Mouse (Mus musculus) embryonic facial prominence, embryonic 14.5 days (tissue): Measurements from ENCODE around the gene Tfpi. TPM values are rescaled to one million over a fixed set of nuclear protein-coding genes. Genes with fewer than 3 reads are reported as not detected.
A peak's percentile ranks its signal among the peaks of the same experiment; 100 is the strongest.

Source experiments
- ATAC-seq: fragments of 200-750 bp; cut with Nextera tagmentation; 2 replicates; pipeline ENCODE4 v1.8.0; 2017; ENCODE audit warnings: low read depth, moderate number of reproducible peaks, moderate TSS enrichment
- DNase-seq: peaks from one replicate; pipeline ENCODE4 v3.0.0-alpha.2; 2015; ENCODE audit warnings: low spot score
- H3K27ac ChIP-seq: fragments of 300-500 bp; sonication (generic); replicated peaks from 2 replicates; pipeline ENCODE4 v1.5.1; 2014; ENCODE audit warnings: low read depth, mild to moderate bottlenecking, low read length, moderate library complexity
- H3K27me3 ChIP-seq: fragments of 300-500 bp; sonication (generic); replicated peaks from 2 replicates; pipeline ENCODE4 v1.6.1; 2014; ENCODE audit warnings: low read length; ENCODE audit not compliant: control insufficient read depth, insufficient read depth
- H3K36me3 ChIP-seq: fragments of 300-500 bp; sonication (generic); 2 replicates; pipeline ENCODE4 v1.6.1; 2014; ENCODE audit warnings: low read length, mixed read lengths; ENCODE audit not compliant: control insufficient read depth, insufficient read depth
- H3K4me1 ChIP-seq: fragments of 300-500 bp; sonication (generic); 2 replicates; pipeline ENCODE4 v1.6.1; 2014; ENCODE audit warnings: antibody characterized with exemption, low read length; ENCODE audit not compliant: control insufficient read depth, insufficient read depth
- H3K4me2 ChIP-seq: fragments of 300-500 bp; sonication (generic); 2 replicates; pipeline ENCODE4 v1.6.1; 2014; ENCODE audit warnings: low read depth, mild to moderate bottlenecking, low read length, moderate library complexity, mixed read lengths
- H3K4me3 ChIP-seq: fragments of 300-500 bp; sonication (generic); 2 replicates; pipeline ENCODE4 v1.5.1; 2014; ENCODE audit warnings: low read depth, mild to moderate bottlenecking, low read length
- H3K9ac ChIP-seq: fragments of 300-500 bp; sonication (generic); 2 replicates; pipeline ENCODE4 v1.6.1; 2014; ENCODE audit warnings: low read depth, mild to moderate bottlenecking, low read length, moderate library complexity, mixed read lengths
- H3K9me3 ChIP-seq: fragments of 300-500 bp; sonication (generic); 2 replicates; pipeline ENCODE4 v1.6.1; 2016; ENCODE audit warnings: low read length; ENCODE audit not compliant: control insufficient read depth
- WGBS: fragments of 180-500 bp; shearing (Covaris S2); extraction: QIAGEN DNeasy Blood & Tissue Kit; methylation state at CpG from one replicate; pipeline ENCODE4 v1.1.7; 2014; 5-methylcytosine and 5-hydroxymethylcytosine counted together
- polyA plus RNA-seq: library from polyadenylated mRNA; unstranded; fragments of >200 nt; fragmentation: Nextera tagmentation; extraction: Ambion mirVana; gene quantifications from 2 replicates; pipeline ENCODE4 v1.2.1, GENCODE M21; 2014

The Tfpi gene
- polyA plus RNA-seq, 1 experiment from 2014 or later, result 44.5 TPM

DNA sequence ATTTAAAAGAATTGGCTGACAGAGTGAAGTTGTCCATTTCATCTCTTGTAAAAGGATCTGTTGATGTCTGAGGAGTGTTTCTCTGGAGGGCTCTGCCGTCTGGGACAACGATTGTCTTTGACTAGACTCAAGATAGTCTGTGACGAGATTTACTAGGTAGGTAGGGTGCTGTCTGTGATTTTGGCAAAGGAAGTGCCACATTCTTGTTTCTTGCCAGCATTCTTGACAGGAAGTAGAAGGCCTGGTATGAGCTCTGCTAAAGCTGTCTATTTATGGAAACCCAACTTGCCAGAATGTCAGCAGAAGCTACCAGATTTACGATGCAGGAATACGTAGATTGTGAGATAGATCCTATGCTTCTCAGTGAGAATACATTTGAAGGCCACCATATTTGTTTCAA is 34.6 kb downstream of the Tfpi start:
- Histone ChIP-seq H3K4me1 (no peaks in the 10 kb centered on the region), H3K27me3 (no peaks in the 10 kb centered on the region), H3K4me3 (no peak overlapping the region), H3K9me3 (no peaks in the 10 kb centered on the region), H3K4me2 (no peak overlapping the region), H3K27ac (no peak overlapping the region), H3K9ac (no peak overlapping the region), H3K36me3 (no peaks in the 10 kb centered on the region)
- WGBS, result 78% methylated on average over 5 of the region's 5 CpGs
- DNase-seq (no peak), ATAC-seq (no peak)

DNA sequence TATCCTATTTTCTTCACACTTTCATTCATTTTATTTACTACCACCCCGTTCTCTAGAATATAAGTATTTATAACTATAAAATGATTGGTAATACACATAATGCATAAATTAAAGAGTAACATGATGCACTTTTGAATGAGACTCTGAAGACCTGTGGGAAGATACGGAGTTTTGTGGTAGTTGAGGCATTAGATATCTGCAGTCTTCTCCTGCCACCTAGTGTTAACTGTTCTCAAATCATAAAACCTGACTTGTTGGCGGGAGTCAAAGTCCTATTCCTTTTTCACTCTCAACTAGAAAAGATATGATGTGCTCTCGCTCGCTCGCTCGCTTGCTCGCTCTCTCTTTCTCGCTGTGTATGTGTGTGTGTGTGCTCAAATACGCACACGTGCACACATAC is 46.9 kb downstream of the Tfpi start:
- Histone ChIP-seq H3K27ac (no peak overlapping the region), H3K4me3 (no peak overlapping the region), H3K4me1 (peaks cover 3% of the 10 kb centered on the region; the same call in 1 of the 2 replicates), H3K27me3 (no peaks in the 10 kb centered on the region), H3K4me2 (no peak overlapping the region), H3K9me3 (no peaks in the 10 kb centered on the region), H3K36me3 (no peaks in the 10 kb centered on the region), H3K9ac (no peak overlapping the region)
- DNase-seq (peak; percentile 86), ATAC-seq (no peak; the same call in 1 of the 2 replicates)
- WGBS, result 46% methylated on average over 11 of the region's 11 CpGs

GRCm38 (mm10) chr2:84428836-84429235 is 47.7 kb downstream of the Tfpi start:
- ATAC-seq (no peak), DNase-seq (peak; percentile 48)
- H3K4me3 ChIP-seq, result no peak overlapping the region
- H3K4me1 ChIP-seq, result peaks cover 8% of the 10 kb centered on the region; the same call in 1 of the 2 replicates
- no peaks in the 10 kb centered on the region for H3K27me3 ChIP-seq
- no peaks in the 10 kb centered on the region for H3K36me3 ChIP-seq
- no peaks in the 10 kb centered on the region for H3K9me3 ChIP-seq
- H3K27ac ChIP-seq, result no peak overlapping the region
- H3K9ac ChIP-seq, result no peak overlapping the region
- H3K4me2 ChIP-seq, result no peak overlapping the region
- WGBS, result 30% methylated on average over 3 of the region's 3 CpGs

- Histone ChIP-seq H3K27me3 (no peaks in the 10 kb centered on the region), H3K9ac (no peak overlapping the region), H3K4me2 (no peak overlapping the region), H3K4me3 (no peak overlapping the region), H3K36me3 (no peaks in the 10 kb centered on the region), H3K9me3 (no peaks in the 10 kb centered on the region), H3K27ac (no peak overlapping the region), H3K4me1 (peaks cover 8% of the 10 kb centered on the region; the same call in 1 of the 2 replicates)
- 82% methylated on average over 4 of the region's 4 CpGs for WGBS
- ATAC-seq, result no peak
- no peak for DNase-seq
Observed at GRCm38 (mm10) chr2:84426531-84426930, 50.0 kb downstream of the Tfpi start.

GRCm38 (mm10) chr2:84425138-84425537 is 51.4 kb downstream of the Tfpi start, which contains the start of gene Calcrl:
TSS of gene Calcrl (minus strand) at chr2:84425411.
- under 1% methylated on average over 10 of the region's 10 CpGs for WGBS
- H3K9ac ChIP-seq, result peak within 1 kb of the TSS; percentile 51
- ATAC-seq, result peak; percentile 94

GRCm38 (mm10) chr2:84416501-84416900 is 60.1 kb downstream of the Tfpi start:
- H3K36me3 ChIP-seq, result no peaks in the 10 kb centered on the region
- H3K27me3 ChIP-seq, result no peaks in the 10 kb centered on the region
- ATAC-seq, result no peak
- H3K9ac ChIP-seq, result no peak overlapping the region
- H3K4me1 ChIP-seq, result no peaks in the 10 kb centered on the region
- DNase-seq, result no peak
- H3K9me3 ChIP-seq, result no peaks in the 10 kb centered on the region
- H3K27ac ChIP-seq, result no peak overlapping the region
- H3K4me3 ChIP-seq, result no peak overlapping the region
- 81% methylated on average over 4 of the region's 4 CpGs for WGBS
- H3K4me2 ChIP-seq, result no peak overlapping the region

More at GRCm38 (mm10) chr2:84425138-84425537, 51.4 kb downstream of the Tfpi start, which contains the start of gene Calcrl:
- Histone ChIP-seq H3K27ac (peak within 1 kb of the TSS; percentile 79), H3K9me3 (no peaks in the 10 kb centered on the region), H3K4me1 (peaks cover 8% of the 10 kb centered on the region; the same call in 1 of the 2 replicates), H3K36me3 (no peaks in the 10 kb centered on the region), H3K27me3 (no peaks in the 10 kb centered on the region), H3K4me3 (peak within 1 kb of the TSS; percentile 39), H3K4me2 (peak within 1 kb of the TSS; percentile 64)
- DNase-seq, result peak; percentile 93

DNA sequence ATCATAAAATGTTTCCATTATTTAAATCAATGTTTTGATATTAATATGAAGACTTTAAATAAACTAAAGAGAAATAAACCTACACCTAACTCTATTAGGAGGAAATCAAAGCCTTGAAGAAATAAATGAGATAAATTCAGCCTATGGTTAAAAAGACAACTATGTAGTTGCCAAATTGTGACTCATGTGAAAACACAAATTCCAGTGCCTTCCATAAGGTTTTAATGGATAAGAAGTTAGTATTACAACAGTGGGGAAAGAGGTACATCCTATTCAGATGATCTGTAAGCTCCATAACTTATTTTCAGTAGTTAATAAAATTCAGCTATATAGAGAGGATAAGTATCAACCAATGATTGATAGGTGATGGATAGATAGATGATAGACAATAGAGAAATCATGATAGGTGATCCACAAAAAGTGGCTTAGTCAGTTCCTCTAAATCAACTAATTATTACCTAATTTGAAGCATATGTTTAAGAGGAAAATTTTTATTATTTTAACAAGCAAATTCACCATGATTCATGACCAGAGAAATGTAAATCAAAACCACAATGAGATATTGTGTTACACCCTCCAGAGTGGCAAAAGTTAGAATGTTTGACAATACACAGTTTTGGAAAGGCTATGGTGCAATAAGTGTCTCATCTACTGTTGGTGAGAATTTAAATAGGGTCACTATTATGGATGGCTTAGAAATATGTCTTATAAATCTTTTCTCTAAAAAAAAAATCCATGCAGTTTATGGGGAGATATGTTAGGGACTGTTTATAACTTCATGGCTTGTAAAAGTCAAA is 66.6 kb downstream of the Tfpi start:
- ATAC-seq, result no peak
- no peak for DNase-seq
- H3K9ac ChIP-seq, result no peak overlapping the region
- H3K4me1 ChIP-seq, result no peaks in the 10 kb centered on the region
- H3K27me3 ChIP-seq, result no peaks in the 10 kb centered on the region
- H3K4me3 ChIP-seq, result no peak overlapping the region
- H3K9me3 ChIP-seq, result no peaks in the 10 kb centered on the region
- no peaks in the 10 kb centered on the region for H3K36me3 ChIP-seq
- H3K27ac ChIP-seq, result no peak overlapping the region
- no peak overlapping the region for H3K4me2 ChIP-seq

GRCm38 (mm10) chr2:84404834-84405233 is 71.7 kb downstream of the Tfpi start:
- Histone ChIP-seq H3K27me3 (no peaks in the 10 kb centered on the region), H3K36me3 (no peaks in the 10 kb centered on the region), H3K4me1 (no peaks in the 10 kb centered on the region), H3K9ac (no peak overlapping the region), H3K9me3 (no peaks in the 10 kb centered on the region), H3K4me2 (no peak overlapping the region), H3K27ac (no peak overlapping the region), H3K4me3 (no peak overlapping the region)
- no peak for ATAC-seq
- WGBS, result 88% methylated on average over 3 of the region's 3 CpGs
- no peak for DNase-seq

DNA sequence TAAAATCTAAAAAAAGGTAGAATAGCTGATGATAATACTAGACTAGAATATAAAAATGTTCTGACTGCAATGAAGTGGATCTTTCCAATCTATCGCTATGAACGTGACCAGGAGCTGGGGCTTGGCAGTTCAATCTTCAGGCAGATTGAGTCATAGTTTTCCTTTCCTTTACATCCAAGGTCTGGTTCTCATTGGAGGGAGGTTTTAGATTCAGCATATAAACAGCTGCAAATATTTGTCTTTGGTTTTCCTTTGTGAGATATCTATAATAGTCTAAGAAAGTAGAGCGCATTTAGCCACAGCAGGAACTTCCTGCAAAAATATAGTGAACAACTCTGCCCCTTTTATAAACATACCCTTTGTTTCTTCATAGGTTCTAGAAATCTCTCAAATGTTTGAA is 73.9 kb downstream of the Tfpi start:
- no peak for DNase-seq
- WGBS, result 66% methylated on average over 3 of the region's 3 CpGs
- no peak overlapping the region for H3K4me3 ChIP-seq

More for the DNA sequence above, 73.9 kb downstream of the Tfpi start:
- Histone ChIP-seq H3K9me3 (no peaks in the 10 kb centered on the region), H3K9ac (no peak overlapping the region), H3K27ac (no peak overlapping the region), H3K4me2 (no peak overlapping the region), H3K36me3 (no peaks in the 10 kb centered on the region), H3K4me1 (no peaks in the 10 kb centered on the region), H3K27me3 (no peaks in the 10 kb centered on the region)
- ATAC-seq, result no peak
